Mouse (Mus musculus): Measurements from ENCODE around the gene Lrg1.
A peak's percentile ranks its signal among the peaks of the same experiment; 100 is the strongest.
"Not testable (repeated sequence)": the region's sequence is repeated elsewhere in the genome, so short reads cannot be mapped to it uniquely, and the experiment has no call there.

Lrg1 gene

DNA sequence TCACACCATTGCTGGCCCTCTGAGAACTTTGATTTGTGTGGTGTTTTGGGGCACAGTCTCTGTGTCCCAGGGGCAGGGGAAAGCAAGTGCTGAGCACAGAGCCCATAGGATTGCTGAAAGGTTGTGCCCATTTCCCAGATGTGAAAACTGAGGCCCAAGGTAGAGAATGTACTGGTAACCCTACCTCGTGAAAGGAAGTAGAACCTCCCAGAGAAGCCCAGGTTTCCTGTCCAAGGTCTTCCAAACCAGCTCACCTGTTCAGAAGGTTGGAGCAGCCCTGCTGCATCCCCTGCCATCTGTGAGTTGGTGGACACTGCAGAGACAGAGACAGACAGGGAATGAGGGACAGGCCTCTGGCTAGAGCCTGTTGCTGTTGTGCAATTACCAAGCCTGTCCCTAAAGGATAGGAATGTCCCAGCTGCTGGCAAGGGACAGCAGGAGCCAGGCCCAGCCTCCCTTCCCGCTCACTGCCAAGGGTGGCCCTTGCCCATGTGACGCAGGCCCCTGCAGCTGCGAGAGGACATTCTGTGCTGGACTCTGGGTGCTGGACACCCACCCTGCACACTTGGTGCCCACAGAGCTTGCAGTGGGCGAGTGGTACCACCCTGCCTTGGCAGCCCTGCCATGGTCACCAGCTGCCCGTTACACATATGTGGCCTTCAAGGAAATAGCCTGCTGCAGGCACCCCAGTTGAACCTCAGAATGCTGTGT, 13.3 kb downstream of the Lrg1 start:
- no peak for DNase-seq

DNA sequence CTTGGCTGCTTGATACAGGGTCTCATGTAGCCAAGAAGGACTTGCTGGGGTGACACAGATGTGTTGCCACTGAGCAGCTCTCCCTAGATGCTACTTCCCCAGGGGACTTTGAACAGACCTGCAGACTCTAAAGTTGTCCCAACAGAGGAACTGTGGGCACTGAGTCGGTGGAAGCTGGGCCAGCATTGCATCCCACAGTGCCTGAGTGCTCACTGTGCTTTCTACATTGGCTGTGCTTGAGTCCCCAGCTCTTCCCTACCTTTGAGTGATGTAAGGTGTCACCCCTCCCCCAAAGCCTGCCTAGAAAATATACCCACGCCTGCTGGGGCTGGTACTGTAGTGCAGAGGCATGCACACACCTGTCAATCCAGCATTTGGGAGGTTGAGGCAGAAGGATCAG, 14.1 kb downstream of the Lrg1 start:
- no peak for DNase-seq

DNA sequence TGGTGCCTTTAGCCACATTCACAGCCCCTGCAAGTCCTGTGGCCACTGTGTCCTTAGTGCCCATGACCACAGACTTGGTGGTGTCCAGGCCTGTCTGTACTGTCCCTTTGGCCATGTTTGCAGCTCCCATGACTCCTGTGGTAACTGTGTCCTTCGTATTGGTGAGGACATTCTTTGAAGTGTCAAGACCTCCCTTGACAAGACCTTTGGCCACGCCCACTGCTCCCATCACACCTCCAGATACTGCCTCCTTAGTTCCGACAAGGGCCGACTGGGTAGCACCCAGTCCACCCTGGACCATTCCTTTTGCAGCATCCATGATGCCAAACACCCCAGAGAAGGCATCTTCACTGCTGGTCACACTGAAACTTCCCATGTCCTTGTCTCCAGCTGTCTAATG, 14.8 kb downstream of the Lrg1 start:
- no peak for DNase-seq

DNA sequence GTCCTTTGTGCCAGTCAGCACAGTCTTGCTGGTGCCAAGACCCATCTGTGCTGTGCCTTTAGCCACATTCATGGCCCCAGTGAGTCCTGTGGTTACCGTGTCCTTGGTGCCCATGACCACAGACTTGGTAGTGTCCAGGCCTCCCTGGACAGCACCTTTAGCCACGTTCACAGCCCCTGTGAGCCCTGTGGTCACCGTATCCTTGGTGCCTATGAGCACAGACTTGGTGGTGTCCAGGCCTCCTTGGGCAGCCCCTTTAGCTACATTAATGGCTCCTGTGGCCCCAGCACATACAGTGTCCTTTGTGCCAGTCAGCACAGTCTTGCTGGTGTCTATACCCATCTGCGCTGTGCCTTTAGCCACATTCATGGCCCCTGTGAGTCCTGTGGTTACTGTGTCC, 15.4 kb downstream of the Lrg1 start:
- not testable (repeated sequence) for DNase-seq

DNA sequence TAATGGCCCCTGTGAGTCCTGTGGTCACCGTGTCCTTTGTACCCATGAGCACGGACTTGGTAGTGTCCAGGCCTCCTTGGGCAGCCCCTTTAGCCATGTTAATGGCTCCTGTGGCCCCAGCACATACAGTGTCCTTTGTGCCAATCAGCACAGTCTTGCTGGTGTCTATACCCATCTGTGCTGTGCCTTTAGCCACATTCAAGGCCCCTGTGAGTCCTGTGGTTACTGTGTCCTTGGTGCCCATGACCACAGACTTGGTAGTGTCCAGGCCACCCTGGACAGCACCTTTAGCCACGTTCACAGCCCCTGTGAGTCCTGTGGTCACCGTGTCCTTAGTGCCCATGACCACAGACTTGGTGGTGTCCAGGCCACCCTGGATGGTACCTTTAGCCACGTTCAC, 17.0 kb downstream of the Lrg1 start:
- not testable (repeated sequence) for DNase-seq

DNA sequence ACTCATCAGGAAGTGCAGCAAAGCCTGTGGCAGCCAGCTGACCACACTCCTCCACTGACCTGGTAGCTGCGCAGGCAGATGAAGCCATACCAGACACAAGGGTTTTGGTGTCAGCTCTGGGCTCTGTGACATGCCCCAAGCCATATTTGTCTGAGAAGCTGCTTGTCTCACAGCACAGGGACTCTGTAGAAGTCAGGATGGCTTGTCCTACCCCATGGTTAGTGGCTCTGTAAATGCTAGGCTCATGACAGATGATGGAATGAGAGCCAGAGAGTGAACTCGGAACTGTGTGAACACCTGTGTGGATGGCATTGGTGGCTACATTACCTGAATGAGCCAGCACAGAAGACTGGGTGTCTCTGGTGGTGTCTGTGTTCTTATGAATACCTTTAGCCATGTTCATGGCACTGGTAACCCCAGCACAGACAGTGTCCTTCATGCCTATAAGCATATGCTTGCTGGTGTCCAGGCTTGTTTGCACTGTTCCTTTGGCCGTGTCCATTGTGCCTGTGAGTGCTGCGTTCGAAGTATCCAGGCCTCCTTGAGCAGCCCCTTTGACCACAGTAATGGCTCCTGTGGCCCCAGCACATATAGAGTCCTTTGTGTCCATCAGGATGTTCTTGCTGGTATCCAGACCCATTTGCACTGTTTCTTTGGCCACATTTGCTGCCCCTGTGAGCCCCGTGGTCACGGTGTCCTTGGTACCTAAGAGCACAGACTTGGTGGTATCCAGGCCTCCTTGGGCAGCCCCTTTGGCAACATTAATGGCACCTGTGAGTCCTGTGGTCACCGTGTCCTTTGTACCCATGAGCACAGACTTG, 18.1 kb downstream of the Lrg1 start:
- DNase-seq = no peak

DNA sequence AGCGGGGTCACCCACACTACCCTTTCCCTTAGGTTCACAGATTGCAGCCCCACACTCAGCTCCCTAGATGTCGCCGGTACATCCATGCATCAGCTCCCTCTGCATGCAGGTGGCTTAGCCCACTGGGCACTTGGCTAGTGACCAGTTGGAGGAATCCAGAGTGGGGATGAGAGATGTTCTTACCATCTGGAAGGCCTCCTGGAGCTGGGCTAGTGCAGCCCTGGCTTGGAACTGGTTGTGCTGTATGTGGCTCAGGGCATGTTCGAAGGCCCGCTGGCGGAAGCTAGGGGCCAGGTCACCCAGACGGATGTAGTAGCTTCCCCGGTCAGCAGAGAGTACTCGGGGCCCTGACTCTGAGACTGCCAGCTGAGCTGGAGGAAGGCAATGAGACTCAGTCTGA, 18.9 kb downstream of the Lrg1 start:
- DNase-seq = no peak

DNA sequence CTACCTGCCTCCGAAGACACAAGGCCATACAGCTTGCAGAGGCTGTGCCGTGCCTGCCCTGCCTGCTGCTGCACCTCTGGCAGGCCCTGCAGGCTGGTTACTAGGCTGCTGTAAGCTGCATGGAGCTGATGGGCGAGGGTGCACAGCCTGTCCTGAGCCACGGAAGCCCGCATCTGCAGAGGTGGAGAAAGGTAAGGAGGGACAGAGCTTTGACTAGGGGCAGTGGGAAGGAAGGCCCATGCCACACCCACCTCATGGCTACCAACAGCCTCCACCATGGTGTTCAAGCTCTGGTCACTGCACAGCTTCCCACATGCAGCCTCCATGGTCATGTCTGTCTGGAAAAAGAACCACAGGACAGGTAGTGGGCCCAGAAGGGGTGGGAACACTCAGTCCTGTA, 19.6 kb downstream of the Lrg1 start:
- no peak for DNase-seq

DNA sequence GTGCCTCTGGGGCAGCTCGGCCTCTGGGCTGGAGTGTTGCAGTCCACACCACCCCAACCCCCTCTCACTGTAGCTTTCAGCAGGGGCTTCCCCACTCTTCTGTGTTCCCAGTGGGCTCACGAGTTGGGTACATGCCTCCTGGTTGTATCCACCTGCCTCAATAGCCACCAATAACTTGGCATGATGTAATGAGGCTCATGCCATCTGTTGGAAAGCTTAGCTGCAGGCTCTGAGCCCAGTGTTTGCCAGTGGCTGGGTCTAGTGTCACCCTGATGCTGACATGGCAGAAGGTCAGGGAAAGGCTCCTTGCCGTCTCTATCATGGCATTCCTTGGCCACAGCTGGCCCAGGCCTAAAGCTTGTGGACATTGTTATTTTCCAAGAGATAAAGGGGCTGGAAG, 21.0 kb downstream of the Lrg1 start:
- no peak for DNase-seq

DNA sequence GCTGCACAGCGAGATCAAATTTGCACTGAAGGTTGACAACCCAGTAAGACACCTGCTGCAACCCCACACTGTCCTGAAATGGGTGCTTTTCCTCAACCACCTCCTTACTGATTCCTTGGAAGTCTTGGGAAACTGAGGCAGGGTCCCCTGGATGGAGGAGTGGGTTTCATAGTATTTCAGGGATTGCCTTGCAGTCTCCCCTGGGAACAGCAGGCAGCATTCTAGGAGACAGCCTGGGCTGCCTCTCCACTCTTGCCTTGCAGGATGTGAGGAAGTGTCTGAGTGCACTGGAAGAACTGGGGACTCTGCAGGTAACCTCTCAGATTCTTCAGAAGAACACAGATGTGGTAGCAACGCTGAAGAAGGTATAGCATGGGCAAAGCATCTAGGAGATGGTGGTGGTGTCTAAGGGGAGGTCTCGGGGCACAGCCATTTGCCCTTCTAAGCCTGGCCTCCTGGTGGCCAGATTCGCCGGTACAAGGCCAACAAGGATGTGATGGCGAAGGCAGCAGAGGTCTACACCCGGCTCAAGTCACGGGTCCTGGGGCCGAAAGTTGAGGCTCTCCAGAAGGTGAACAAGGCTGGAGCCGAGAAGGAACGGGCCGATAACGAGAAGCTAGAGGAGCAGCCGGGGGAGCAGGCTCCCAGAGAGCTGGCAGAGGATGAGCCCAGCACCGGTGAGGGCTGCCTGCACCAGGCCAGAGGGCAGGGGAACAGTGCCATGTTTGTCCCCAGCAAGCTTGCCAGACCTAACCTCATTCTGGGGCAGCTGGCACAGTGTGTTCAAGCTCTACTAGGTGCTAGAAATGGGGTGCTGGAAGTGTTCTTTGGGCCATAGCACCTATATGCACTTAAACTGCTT, 22.9 kb downstream of the Lrg1 start:
- DNase-seq = no peak

DNA sequence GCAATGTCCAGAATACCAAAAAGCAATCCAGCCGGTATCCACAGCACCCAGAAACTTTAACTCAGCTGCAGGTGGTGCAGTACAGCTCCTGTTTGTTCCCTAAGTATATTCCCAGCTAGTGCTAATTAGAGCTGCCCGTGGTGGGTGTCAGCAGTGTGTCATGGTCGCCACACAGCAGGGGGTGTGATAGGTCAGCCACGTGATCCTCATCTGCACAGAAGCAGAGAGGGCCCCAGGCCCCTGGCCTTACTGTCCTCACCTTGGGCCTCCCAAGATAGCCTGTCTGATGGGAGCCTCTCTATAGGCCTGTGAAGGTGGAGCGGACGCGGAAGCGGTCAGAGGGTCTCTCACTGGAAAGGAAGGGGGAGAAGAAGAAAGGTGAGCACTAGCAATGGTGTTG, 23.6 kb downstream of the Lrg1 start:
- no peak for DNase-seq

DNA sequence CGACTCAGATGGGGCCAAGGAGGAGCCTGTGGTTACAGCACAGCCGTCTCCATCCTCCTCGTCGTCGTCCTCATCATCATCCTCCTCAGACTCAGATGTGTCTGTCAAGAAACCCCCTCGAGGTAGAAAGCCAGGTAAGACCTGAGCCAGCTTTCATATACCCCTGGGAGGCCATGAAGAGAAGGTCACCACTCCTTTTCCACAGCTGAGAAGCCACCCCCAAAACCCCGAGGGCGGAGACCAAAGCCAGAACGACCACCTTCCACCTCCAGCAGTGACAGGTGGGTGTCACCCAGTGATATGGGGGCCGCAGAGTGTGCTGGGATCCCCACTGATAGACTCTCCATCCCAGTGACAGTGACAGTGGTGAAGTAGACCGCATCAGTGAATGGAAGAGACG, 24.9 kb downstream of the Lrg1 start:
- no peak for DNase-seq

DNA sequence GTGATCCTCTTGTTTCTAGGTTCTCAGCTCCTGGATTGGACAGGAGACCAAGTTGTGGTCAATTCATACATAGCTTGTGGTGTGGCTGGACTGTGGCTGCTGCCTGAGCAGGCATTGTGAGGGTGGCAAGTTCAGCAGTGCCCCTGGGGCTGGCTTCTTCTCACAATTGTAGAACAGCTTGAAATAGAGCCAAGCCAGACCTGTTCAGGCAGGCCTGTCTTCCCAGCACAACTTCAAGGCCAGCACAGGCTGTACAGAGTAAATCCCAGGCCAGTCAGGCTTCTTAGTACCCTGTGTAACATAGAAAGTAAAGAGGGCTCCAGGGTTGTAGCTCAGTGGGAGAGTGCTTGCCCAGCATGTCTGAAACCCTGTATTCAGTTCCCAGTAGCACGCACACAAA, 29.0 kb downstream of the Lrg1 start:
- DNase-seq = no peak

DNA sequence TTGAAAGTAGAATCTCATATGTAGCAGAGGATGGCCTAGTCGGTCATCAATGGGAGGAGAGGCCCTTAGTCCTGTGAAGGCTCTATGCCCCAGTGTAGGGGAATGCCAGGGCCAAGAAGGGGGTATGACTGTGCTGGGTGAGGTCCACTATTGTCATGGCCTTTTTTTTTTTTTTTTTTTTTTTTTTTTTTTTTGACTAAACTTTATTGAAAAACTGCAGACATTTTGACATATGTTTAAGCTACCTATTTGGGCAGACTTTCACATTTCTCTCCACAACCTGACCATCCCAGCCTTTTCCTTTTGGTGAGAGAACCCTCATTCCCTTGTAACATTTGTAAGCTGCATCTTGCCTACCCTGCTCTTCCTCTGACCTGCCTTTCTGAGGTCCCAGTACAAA, 29.5 kb downstream of the Lrg1 start:
- DNase-seq = no peak

DNA sequence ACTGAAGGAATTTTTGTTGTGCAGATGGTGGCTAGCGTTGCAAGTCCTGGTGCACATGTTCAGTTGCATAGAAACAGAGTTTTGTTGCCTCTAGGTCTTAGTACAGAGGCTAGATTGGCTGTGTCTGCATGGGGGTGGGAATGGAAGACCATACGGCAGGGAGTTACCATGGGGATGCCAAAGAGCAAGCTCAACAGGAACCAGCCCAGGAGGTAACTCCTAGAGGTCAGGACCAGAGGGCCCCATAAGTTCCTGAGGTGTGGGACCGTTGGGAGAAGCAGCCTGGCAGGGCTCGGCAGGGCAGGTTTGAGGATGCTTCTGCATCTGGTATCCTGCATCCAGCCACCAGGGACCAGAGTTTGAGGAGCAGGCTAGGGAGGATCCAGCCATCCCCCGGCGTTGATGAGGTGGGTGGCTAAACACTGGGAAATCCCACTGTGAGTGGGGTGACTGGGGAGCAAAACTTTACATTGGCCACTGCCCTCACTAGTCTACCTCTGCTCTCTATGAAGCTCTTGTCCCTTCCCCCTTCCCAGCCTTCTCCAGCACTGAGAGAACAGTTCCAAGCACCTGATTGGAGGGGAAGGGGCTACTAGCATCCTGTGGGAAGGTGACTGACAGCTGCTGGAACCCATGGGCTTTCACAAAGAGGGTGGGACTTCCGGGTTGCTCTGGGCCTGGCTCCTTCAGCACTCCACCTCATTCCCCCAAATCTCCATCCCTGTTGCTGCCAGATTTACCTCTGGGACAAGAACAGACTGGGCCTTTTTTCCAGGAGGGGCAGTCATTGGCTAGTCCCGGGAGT, 40.8 kb downstream of the Lrg1 start:
- no peak for DNase-seq

DNA sequence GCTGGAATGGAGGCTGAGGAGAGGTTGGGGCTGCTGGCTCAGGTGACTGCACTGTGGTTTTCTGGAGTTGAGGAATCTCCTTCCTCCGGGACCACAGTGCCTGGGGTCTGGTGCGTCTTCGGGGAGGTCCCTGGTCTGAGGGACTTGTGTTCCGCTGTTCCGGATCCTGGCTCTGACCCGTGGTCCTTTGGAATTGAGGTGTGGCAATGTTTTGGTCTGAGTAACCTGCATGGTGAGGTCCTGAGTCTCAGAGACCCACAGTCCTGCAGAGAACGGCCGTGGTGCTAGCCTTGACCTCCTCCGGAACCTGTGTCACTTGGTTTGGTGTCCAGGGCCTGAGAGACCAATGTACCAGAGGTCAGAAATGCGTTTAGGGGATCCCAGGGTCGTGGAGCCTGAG, 41.9 kb downstream of the Lrg1 start:
- DNase-seq = peak in 1 of 2 experiments; percentile 22

DNA sequence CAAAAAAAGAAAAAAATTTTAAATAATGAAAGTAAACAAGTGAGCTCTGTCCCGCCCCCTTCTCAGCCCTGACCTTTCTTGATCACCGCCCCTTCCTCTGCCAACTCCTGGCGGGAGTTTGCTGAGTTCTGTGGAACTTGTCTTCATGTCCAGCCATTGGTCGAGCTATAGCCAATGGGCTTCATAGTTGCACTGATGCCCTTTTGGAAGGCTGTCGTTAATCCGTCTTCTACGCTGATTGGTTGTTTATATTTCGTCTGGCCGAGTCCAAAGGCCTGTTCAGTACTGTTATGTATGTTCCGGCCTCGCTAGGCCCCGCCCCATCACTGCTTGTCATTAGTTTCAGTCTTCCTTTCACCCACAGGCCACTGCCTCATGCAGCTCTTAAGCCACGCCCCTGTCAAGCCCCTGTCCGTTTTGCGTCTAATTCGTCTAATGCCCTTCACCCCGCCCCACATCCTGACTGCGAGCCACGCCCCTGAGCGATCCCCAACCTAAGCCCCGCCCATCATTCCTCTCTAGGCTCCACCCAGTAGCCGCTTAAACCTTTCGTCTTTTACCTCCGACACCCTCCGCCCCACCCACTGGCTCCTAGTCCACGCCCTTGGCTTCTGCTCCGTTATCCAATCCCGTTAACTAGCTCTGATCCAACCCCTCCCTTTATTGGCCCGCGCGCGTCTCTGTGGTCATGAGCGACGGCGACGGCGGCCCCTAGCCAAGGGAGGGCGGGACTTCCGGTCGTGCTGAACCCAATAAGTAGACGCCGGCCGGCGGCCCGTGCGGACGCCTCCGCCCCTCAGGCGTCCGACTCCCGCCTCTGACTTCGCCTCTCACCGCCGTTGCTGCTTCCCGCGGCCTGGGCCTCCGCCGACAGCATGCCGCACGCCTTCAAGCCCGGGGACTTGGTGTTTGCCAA, 42.7 kb downstream of the Lrg1 start, which contains the start of gene Hdgfl2:
Hdgfl2 (plus strand) TSS at position 755 of the 916 bp plus-strand sequence.
- peak; percentile 98 to 99 for DNase-seq

DNA sequence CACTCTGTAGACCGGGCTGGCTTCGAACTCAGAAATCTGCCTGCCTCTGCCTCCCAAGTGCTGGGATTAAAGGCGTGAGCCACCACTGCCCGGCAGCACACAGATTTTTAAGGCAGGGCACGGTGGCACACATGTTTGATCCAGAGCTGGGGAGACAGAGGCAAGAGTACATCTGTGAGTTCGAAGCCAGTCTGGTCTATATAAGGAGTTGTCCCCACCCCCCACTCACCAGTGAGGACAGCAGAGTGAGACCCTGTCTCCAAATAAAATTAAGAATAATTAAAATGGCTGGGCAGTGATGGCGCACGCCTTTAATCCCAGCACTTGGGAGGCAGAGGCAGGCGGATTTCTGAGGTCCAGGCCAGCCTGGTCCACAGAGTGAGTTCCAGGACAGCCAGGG, 43.4 kb downstream of the Lrg1 start:
- DNase-seq = peak in 1 of 2 experiments; percentile 21

DNA sequence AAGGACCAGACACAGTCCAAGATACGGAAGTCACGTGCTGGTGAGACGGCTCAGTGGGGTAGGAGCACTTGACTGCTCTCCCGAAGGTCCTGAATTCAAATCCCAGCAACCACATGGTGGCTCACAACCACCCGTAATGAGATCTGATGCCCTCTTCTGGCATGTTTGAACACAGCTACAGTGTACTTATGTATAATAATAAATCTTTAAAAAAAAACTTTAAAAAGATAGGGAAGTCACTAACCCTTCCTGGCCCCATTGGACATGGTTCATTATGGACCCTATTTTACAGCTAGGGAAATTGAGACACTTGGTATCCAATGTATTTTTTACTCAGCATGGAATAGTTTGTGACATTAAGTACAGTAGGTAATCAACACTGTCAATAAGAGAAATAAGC, 44.3 kb downstream of the Lrg1 start:
- no peak for DNase-seq

DNA sequence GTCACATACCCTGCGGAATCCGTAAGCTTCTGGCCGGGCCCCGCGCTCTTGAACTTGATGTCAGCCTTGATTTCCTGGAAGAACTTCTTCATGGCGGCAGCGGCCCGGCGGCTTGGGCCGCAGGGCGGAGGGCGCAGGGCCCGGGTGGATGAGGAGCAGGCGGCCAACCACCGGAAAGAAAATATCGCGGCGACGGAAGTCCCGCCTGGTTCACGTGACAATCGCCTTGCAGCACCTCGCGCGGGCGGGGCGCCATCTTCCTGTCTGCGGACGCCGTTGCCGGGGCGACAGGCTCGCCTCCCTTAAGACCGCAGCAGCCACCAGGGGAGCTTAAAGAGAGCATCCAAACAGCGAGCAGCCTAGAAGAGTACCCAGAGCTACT, 47.0 kb downstream of the Lrg1 start, which contains the start of gene Ubxn6:
Ubxn6 (minus strand) TSS at position 202 of the 382 bp plus-strand sequence.
- DNase-seq = peak; percentile 93 to 95

DNA sequence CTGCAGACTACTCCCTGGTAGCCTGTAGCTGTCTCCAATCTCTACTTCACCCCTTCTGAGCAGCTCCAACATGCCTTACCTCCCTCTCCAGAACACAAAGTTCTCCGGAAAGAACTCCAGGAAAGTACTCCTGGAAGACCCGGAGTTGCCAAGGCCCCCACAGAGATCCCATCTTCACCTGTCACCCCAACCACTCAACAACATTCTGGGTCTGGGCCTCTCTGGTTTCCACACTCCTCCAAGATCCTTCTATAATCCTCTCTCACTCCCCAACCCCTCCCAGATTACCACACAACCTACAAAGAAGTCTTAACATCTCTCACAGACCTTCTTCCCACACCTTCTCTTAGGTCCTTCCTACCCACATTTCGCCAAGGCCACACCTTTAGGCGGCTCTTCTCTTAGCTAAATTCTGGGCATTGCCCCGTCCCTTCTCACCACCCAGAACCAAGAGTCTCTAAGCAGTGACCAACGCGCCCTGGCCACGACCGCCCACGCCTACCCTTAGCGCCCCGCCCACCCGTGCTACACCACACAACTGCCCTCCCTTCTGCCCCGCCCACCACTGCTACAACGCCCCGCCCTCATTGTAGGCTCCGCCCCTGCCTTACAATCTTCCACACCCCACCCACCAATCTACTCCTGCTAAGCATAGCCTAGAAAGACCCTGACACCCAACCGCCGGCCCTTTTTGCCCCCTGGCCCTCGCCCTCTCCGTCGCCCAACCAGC, 47.5 kb downstream of the Lrg1 start:
- peak; percentile 73 to 84 for DNase-seq

Measured in spleen, adult 18-20 months (tissue).